Mouse (Mus musculus) heart, postnatal 0 days (tissue): ENCODE data around the gene Bora. TPM values are rescaled to one million over a fixed set of nuclear protein-coding genes. Genes with fewer than 3 reads are reported as not detected.

ENCODE experiments used
- ATAC-seq: fragments of 200-750 bp; cut with Nextera tagmentation; 2 replicates; pipeline ENCODE4 v1.8.0; 2017; ENCODE audit warnings: low read depth, moderate number of reproducible peaks, moderate library complexity; ENCODE audit not compliant: insufficient read depth
- DNase-seq: peaks from one replicate; pipeline ENCODE4 v3.0.0-alpha.2; 2016; ENCODE audit warnings: low spot score
- H3K27ac ChIP-seq: fragments of 300-500 bp; sonication (generic); 2 replicates; pipeline ENCODE4 v1.5.1; 2014; ENCODE audit warnings: low read depth, mild to moderate bottlenecking
- H3K27me3 ChIP-seq: fragments of 300-500 bp; sonication (generic); 2 replicates; pipeline ENCODE4 v1.6.1; 2014; ENCODE audit warnings: low read length, mixed read lengths; ENCODE audit not compliant: control insufficient read depth, insufficient read depth
- H3K36me3 ChIP-seq: fragments of 300-500 bp; sonication (generic); replicated peaks from 2 replicates; pipeline ENCODE4 v1.6.1; 2014; ENCODE audit warnings: low read length, mixed read lengths; ENCODE audit not compliant: control insufficient read depth, insufficient read depth
- H3K4me1 ChIP-seq: fragments of 300-500 bp; sonication (generic); 2 replicates; pipeline ENCODE4 v1.6.1; 2014; ENCODE audit warnings: antibody characterized with exemption; ENCODE audit not compliant: control insufficient read depth, insufficient read depth
- H3K4me2 ChIP-seq: fragments of 300-500 bp; sonication (generic); 2 replicates; pipeline ENCODE4 v1.6.1; 2014; ENCODE audit warnings: low read depth, mild to moderate bottlenecking, low read length, moderate library complexity
- H3K4me3 ChIP-seq: fragments of 300-500 bp; sonication (generic); 2 replicates; pipeline ENCODE4 v1.5.1; 2014; ENCODE audit warnings: low read depth, low read length
- H3K9ac ChIP-seq: fragments of 300-500 bp; sonication (generic); replicated peaks from 2 replicates; pipeline ENCODE4 v1.6.1; 2014; ENCODE audit warnings: low read depth, low read length, mixed read lengths
- H3K9me3 ChIP-seq: fragments of 300-500 bp; sonication (generic); replicated peaks from 2 replicates; pipeline ENCODE4 v1.6.1; 2016; ENCODE audit warnings: low read length; ENCODE audit not compliant: control insufficient read depth
- CTCF ChIP-seq: IDR thresholded peaks from 2 replicates; pipeline ENCODE4 v1.5.1; 2016; ENCODE audit warnings: antibody characterized with exemption, control low read depth, low read depth
- EP300 ChIP-seq: IDR thresholded peaks from 2 replicates; pipeline ENCODE4 v1.6.1; 2016; ENCODE audit warnings: antibody characterized with exemption, low read depth
- WGBS: fragments of 180-500 bp; shearing (Covaris S2); extraction: QIAGEN DNeasy Blood & Tissue Kit; methylation state at CpG from one replicate; pipeline ENCODE4 v1.1.7; 2014; 5-methylcytosine and 5-hydroxymethylcytosine counted together
- polyA plus RNA-seq: library from polyadenylated mRNA; unstranded; fragments of >200 nt; fragmentation: Nextera tagmentation; extraction: Ambion mirVana; gene quantifications from 2 replicates; pipeline ENCODE4 v1.2.1, GENCODE M21; 2015
- total RNA-seq: library from RNA; depleted of rRNA; stranded (reverse); fragments of >200 nt; gene quantifications from 2 replicates; pipeline ENCODE4 v1.2.3, GENCODE M21; 2014; ENCODE audit warnings: low replicate concordance

Bora gene
- total and polyA plus RNA-seq, 2 experiments from 2014 or later = 10.7 to 12.3 TPM

GRCm38 (mm10) chr14:99063091-99063490 lies 17.1 kb downstream of the Bora start:
- Histone ChIP-seq H3K36me3 (peaks cover 51% of the 10 kb centered on the region), H3K27me3 (no peaks in the 10 kb centered on the region), H3K9me3 (no peaks in the 10 kb centered on the region), H3K4me1 (no peaks in the 10 kb centered on the region), H3K9ac (no peak overlapping the region), H3K4me3 (no peak overlapping the region), H3K27ac (no peak overlapping the region), H3K4me2 (no peak overlapping the region)
- TF ChIP-seq CTCF (no peak), EP300 (no peak)
- DNase-seq (no peak), ATAC-seq (no peak)
- WGBS = 90% methylated on average over 2 of the region's 2 CpGs

- Histone ChIP-seq H3K36me3 (peaks cover 68% of the 10 kb centered on the region), H3K4me3 (no peak overlapping the region), H3K4me1 (no peaks in the 10 kb centered on the region), H3K27ac (no peak overlapping the region), H3K9ac (no peak overlapping the region), H3K9me3 (no peaks in the 10 kb centered on the region), H3K27me3 (no peaks in the 10 kb centered on the region), H3K4me2 (no peak overlapping the region)
- WGBS = 91% methylated on average over 4 of the region's 4 CpGs
- no peak for TF ChIP-seq CTCF
- no peak for TF ChIP-seq EP300
- DNase-seq (no peak), ATAC-seq (no peak)
These were observed 25.1 kb downstream of the Bora start for GRCm38 (mm10) chr14:99071146-99071545.

- no peak for ATAC-seq
- H3K4me2 ChIP-seq = no peak overlapping the region
- TF ChIP-seq EP300 (no peak), CTCF (no peak)
- H3K9ac ChIP-seq = no peak overlapping the region
- H3K9me3 ChIP-seq = no peaks in the 10 kb centered on the region
- H3K4me1 ChIP-seq = no peaks in the 10 kb centered on the region
- 91% methylated on average over 7 of the region's 7 CpGs for WGBS
- no peak overlapping the region for H3K27ac ChIP-seq
- H3K36me3 ChIP-seq = peaks cover 63% of the 10 kb centered on the region
- H3K4me3 ChIP-seq = no peak overlapping the region
- DNase-seq = no peak
- H3K27me3 ChIP-seq = no peaks in the 10 kb centered on the region
These were observed 42.9 kb downstream of the Bora start for GRCm38 (mm10) chr14:99088947-99089346.

- peak within 1 kb of the TSS; percentile 44 for H3K27ac ChIP-seq
These were observed 53.4 kb downstream of the Bora start, which contains the start of the genes Pibf1 and Dis3 for GRCm38 (mm10) chr14:99099267-99099966. Gene Pibf1, plus strand, starts transcription at chr14:99099424. Gene Dis3, minus strand, starts transcription at chr14:99099770.

GRCm38 (mm10) chr14:99099967-99100587 lies 54.1 kb downstream of the Bora start:
- Histone ChIP-seq H3K27ac (0 out of 2 replicates have a peak overlapping the region, but pooled peaks have one; percentile 30), H3K4me3 (peak overlapping the region; percentile 75)

More at GRCm38 (mm10) chr14:99099267-99099966, 53.4 kb downstream of the Bora start, which contains the start of the genes Pibf1 and Dis3:
- no peak for TF ChIP-seq EP300
- TF ChIP-seq CTCF = no peak
- ATAC-seq = peak; percentile 99
- Histone ChIP-seq H3K4me3 (peak within 1 kb of the TSS; percentile 75), H3K27me3 (no peaks in the 10 kb centered on the region), H3K9me3 (no peaks in the 10 kb centered on the region), H3K9ac (peak within 1 kb of the TSS; percentile 85), H3K4me2 (peak within 1 kb of the TSS; percentile 61), H3K4me1 (peaks cover 5% of the 10 kb centered on the region), H3K36me3 (peaks cover 45% of the 10 kb centered on the region)
- DNase-seq = peak; percentile 97
- WGBS = under 1% methylated on average over 73 of the region's 73 CpGs

More at GRCm38 (mm10) chr14:99099967-99100587, 54.1 kb downstream of the Bora start:
- H3K9ac ChIP-seq = peak overlapping the region; percentile 70
- peaks cover 5% of the 10 kb centered on the region for H3K4me1 ChIP-seq
- ATAC-seq (no peak), DNase-seq (peak; percentile 46)
- WGBS = 5% methylated on average over 20 of the region's 20 CpGs
- peaks cover 51% of the 10 kb centered on the region for H3K36me3 ChIP-seq
- H3K27me3 ChIP-seq = no peaks in the 10 kb centered on the region
- H3K9me3 ChIP-seq = no peaks in the 10 kb centered on the region
- no peak for TF ChIP-seq CTCF
- TF ChIP-seq EP300 = no peak
- peak overlapping the region; percentile 61 for H3K4me2 ChIP-seq
